Mouse (Mus musculus): ENCODE results near the gene Bcl9.

DNA sequence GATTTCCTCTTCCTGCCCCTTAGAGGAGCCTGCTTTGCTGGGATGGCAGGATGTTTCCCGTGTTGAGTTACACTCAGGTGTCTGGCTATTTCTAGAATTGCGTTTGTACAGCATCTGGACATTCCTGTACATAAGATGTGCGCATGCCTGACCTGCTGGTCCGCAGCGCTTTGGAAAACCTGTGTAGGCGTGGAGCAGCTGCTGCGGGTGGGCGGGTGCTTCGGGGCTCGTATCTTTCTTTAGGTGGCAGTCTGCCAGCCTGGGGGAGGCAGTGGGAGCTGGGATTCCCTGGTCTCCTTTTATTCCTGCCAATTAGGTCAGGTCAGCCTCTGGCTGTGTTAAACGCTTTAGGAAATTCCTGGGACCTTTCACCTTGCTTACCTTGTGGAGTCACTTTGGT is 39.6 kb upstream of the Bcl9 start:
- no peak for TF ChIP-seq POLR2A (IDR thresholded peaks at IDR 0.05; ENCODE audit: insufficient read depth, low read depth, low read length)
- no peak for TF ChIP-seq EP300 (IDR thresholded peaks at IDR 0.05; ENCODE audit: insufficient read depth, low read depth, low read length)
- TF ChIP-seq CTCF (IDR thresholded peaks at IDR 0.05): no peak

Measured in heart, adult 2 months (tissue).